Mouse (Mus musculus) intestine, embryonic 14.5 days (tissue): ENCODE measurements around the gene Prss46. TPM values are rescaled to one million over a fixed set of nuclear protein-coding genes. Genes with fewer than 3 reads are reported as not detected.

Experiments
- ATAC-seq: fragments of 200-750 bp; cut with Nextera tagmentation; replicated peaks from 2 replicates; pipeline ENCODE4 v1.8.0; 2017; ENCODE audit warnings: low read depth, moderate number of reproducible peaks, moderate TSS enrichment, moderate library complexity; ENCODE audit not compliant: low FRiP score, low TSS enrichment
- DNase-seq: peaks from one replicate; pipeline ENCODE4 v3.0.0-alpha.2; 2018; ENCODE audit warnings: low spot score
- H3K27ac ChIP-seq: fragments of 300-500 bp; sonication (generic); 2 replicates; pipeline ENCODE4 v1.5.1; 2014; ENCODE audit warnings: low read depth, mild to moderate bottlenecking, control low read depth
- H3K27me3 ChIP-seq: fragments of 300-500 bp; sonication (generic); replicated peaks from 2 replicates; pipeline ENCODE4 v1.6.1; 2014; ENCODE audit warnings: low read length, control low read depth; ENCODE audit not compliant: control insufficient read depth, insufficient read depth
- H3K36me3 ChIP-seq: fragments of 300-500 bp; sonication (generic); 2 replicates; pipeline ENCODE4 v1.6.1; 2014; ENCODE audit warnings: low read length, control low read depth; ENCODE audit not compliant: control insufficient read depth, insufficient read depth
- H3K4me1 ChIP-seq: fragments of 300-500 bp; sonication (generic); replicated peaks from 2 replicates; pipeline ENCODE4 v1.6.1; 2014; ENCODE audit warnings: low read length, control low read depth, mixed read lengths; ENCODE audit not compliant: control insufficient read depth, insufficient read depth
- H3K4me2 ChIP-seq: fragments of 300-500 bp; sonication (generic); 2 replicates; pipeline ENCODE4 v1.6.1; 2014; ENCODE audit warnings: low read length
- H3K4me3 ChIP-seq: fragments of 300-500 bp; sonication (generic); 2 replicates; pipeline ENCODE4 v1.5.1; 2014; ENCODE audit warnings: low read depth, low read length, control low read depth, mixed read lengths
- H3K9ac ChIP-seq: fragments of 300-500 bp; sonication (generic); 2 replicates; pipeline ENCODE4 v1.6.1; 2014; ENCODE audit warnings: mild to moderate bottlenecking, low read length
- H3K9me3 ChIP-seq: fragments of 300-500 bp; sonication (generic); 2 replicates; pipeline ENCODE4 v1.6.1; 2016; ENCODE audit warnings: low read length, control low read depth; ENCODE audit not compliant: control insufficient read depth
- WGBS: fragments of 180-500 bp; shearing (Covaris S2); extraction: QIAGEN DNeasy Blood & Tissue Kit; methylation state at CpG from one replicate; pipeline ENCODE4 v1.1.7; 2014; 5-methylcytosine and 5-hydroxymethylcytosine counted together
- polyA plus RNA-seq: library from polyadenylated mRNA; unstranded; fragments of >200 nt; fragmentation: Nextera tagmentation; extraction: Ambion mirVana; gene quantifications from 2 replicates; pipeline ENCODE4 v1.2.1, GENCODE M21; 2014

Prss46 gene
- polyA plus RNA-seq, 1 experiment from 2014 or later, result not detected

GRCm38 (mm10) chr9:110874660-110875191 is 30.4 kb downstream of the Prss46 start:
- H3K4me2 ChIP-seq, result no peak overlapping the region
- peaks cover 17% of the 10 kb centered on the region for H3K4me1 ChIP-seq
- ATAC-seq (no peak; the same call in 1 of the 2 replicates), DNase-seq (no peak)
- H3K9me3 ChIP-seq, result no peaks in the 10 kb centered on the region
- H3K4me3 ChIP-seq, result no peak overlapping the region
- H3K36me3 ChIP-seq, result no peaks in the 10 kb centered on the region
- 25% methylated on average over 3 of the region's 3 CpGs for WGBS
- H3K27me3 ChIP-seq, result peaks cover 17% of the 10 kb centered on the region; the same call in 1 of the 2 replicates
- H3K9ac ChIP-seq, result no peak overlapping the region
- no peak overlapping the region for H3K27ac ChIP-seq

DNA sequence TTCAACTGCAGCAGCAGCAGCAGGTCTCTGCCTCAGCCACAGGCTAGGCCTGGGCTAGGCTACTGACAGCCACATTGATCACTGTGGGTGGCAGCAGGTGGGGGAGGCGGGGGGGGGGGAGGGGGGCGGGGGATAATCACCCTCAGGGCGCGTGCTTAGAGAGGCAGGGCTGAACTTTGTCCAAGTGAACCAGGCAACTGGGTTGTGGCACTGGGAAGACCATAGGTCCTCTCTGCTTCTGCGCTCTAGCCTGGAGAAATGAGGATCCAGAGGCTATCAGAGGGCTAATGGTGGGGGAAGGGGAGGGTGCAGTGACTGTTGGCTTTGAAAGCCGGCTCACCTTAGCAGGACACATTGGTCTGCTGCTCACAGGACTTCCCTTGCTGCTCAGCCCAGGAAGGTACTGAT is 31.0 kb downstream of the Prss46 start:
- DNase-seq (no peak), ATAC-seq (peak; percentile 45)
- H3K4me3 ChIP-seq, result no peak overlapping the region
- no peak overlapping the region for H3K27ac ChIP-seq
- H3K36me3 ChIP-seq, result no peaks in the 10 kb centered on the region
- no peak overlapping the region for H3K4me2 ChIP-seq
- no peak overlapping the region for H3K9ac ChIP-seq
- H3K4me1 ChIP-seq, result peaks cover 17% of the 10 kb centered on the region
- peaks cover 21% of the 10 kb centered on the region; the same call in 1 of the 2 replicates for H3K27me3 ChIP-seq
- WGBS, result 20% methylated on average over 5 of the region's 6 CpGs
- no peaks in the 10 kb centered on the region for H3K9me3 ChIP-seq

- H3K9me3 ChIP-seq, result no peaks in the 10 kb centered on the region
- no peak overlapping the region for H3K4me3 ChIP-seq
- H3K4me1 ChIP-seq, result peaks cover 17% of the 10 kb centered on the region
- no peak overlapping the region for H3K9ac ChIP-seq
- DNase-seq, result no peak
- no peak for ATAC-seq
- no peak overlapping the region for H3K27ac ChIP-seq
- no peaks in the 10 kb centered on the region for H3K36me3 ChIP-seq
- WGBS, result 95% methylated on average over 1 of the region's 1 CpGs
- no peak overlapping the region for H3K4me2 ChIP-seq
- peaks cover 34% of the 10 kb centered on the region for H3K27me3 ChIP-seq
These were observed 33.0 kb downstream of the Prss46 start for GRCm38 (mm10) chr9:110877353-110877752.

GRCm38 (mm10) chr9:110877888-110878287 is 33.6 kb downstream of the Prss46 start:
- Histone ChIP-seq H3K9ac (no peak overlapping the region), H3K4me3 (no peak overlapping the region), H3K27me3 (peaks cover 30% of the 10 kb centered on the region), H3K4me1 (peaks cover 17% of the 10 kb centered on the region), H3K4me2 (no peak overlapping the region), H3K27ac (no peak overlapping the region), H3K36me3 (no peaks in the 10 kb centered on the region), H3K9me3 (no peaks in the 10 kb centered on the region)
- 89% methylated on average over 5 of the region's 5 CpGs for WGBS
- DNase-seq (no peak), ATAC-seq (no peak)

DNA sequence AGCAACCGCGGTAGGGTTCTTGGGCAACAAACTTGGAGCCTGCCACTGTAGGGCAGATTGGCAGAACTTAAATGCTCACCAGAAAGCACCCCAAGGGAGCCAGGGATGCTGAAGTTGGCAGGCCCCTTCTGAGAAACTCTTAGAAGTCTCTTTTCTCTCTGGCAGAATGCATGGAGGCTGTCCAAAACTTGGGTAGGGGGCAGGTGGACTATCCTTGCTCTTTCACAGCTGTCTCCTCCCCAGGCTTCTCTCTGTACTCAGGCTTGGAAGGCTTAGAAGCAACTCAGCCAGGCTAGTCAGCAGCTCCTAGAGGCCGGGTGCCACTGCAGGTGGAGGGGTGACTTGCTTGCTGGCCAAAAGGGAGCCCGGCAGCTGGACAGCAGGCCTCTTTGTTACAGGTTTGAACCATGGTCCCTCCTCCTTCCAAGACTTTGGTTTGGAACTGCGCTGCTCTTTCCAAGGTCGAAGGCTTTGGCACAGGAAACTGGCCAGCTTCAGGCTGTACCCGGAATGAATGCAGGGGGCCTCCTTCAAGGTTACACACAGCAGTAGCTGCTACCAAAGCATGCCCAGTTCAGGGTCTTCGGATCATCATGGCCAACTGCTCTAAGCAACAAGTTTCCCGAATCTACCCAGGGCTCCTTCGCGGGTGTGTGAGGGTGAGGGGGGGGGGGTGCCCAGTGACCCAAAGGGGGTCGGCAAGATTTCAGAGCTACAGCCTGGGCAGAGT is 35.0 kb downstream of the Prss46 start, which contains the start of gene Als2cl:
Gene Als2cl, plus strand, starts transcription at position 680 of the 730 bp plus-strand sequence.
- H3K9ac ChIP-seq, result peak within 1 kb of the TSS; percentile 52
- 14% methylated on average over 12 of the region's 12 CpGs for WGBS
- no peaks in the 10 kb centered on the region for H3K9me3 ChIP-seq
- peaks cover 8% of the 10 kb centered on the region; the same call in 1 of the 2 replicates for H3K4me1 ChIP-seq
- H3K27ac ChIP-seq, result 0 out of 2 replicates have a peak within 1 kb of the TSS, but pooled peaks have one; percentile 16
- H3K4me3 ChIP-seq, result peak within 1 kb of the TSS; percentile 55
- peaks cover 16% of the 10 kb centered on the region for H3K27me3 ChIP-seq
- ATAC-seq (peak; percentile 12; the same call in 1 of the 2 replicates), DNase-seq (no peak)
- H3K4me2 ChIP-seq, result peak within 1 kb of the TSS; percentile 83
- no peaks in the 10 kb centered on the region for H3K36me3 ChIP-seq

- Histone ChIP-seq H3K27me3 (peaks cover 16% of the 10 kb centered on the region), H3K4me3 (peak within 1 kb of the TSS; percentile 55), H3K4me2 (peak within 1 kb of the TSS; percentile 83), H3K9me3 (no peaks in the 10 kb centered on the region), H3K9ac (peak within 1 kb of the TSS; percentile 52), H3K27ac (0 out of 2 replicates have a peak within 1 kb of the TSS, but pooled peaks have one; percentile 16), H3K4me1 (peaks cover under 1% of the 10 kb centered on the region; the same call in 1 of the 2 replicates), H3K36me3 (no peaks in the 10 kb centered on the region)
- ATAC-seq (peak; percentile 68), DNase-seq (peak; percentile 76)
- 1% methylated on average over 45 of the region's 57 CpGs for WGBS
These were observed 35.8 kb downstream of the Prss46 start, which contains the start of gene Tmie for GRCm38 (mm10) chr9:110879998-110880561. Gene Tmie, minus strand, starts transcription at chr9:110880113.

DNA sequence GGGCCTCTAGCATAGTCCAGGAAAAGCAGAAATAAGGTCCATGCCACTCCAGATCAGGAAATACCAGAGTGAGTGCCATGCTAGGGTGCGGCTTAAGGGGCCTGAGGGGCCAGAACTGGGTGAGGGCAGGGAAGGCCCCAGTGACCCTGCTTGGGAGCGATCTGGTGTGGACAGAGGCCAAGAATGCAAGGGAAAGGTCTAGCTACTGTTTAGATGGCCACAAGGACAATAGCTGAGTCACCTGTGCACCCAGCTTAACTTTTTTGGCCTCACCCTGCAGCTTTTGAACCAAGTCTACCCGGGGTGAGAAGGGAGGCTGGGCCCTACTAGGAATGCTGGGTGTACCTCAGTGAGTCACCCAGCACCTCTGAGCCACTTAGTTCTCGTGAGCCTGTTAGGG is 36.5 kb downstream of the Prss46 start:
- WGBS, result 58% methylated on average over 4 of the region's 4 CpGs
- no peaks in the 10 kb centered on the region for H3K4me1 ChIP-seq
- peaks cover 16% of the 10 kb centered on the region for H3K27me3 ChIP-seq
- peak overlapping the region; percentile 55 for H3K4me3 ChIP-seq
- no peak overlapping the region for H3K27ac ChIP-seq
- H3K9me3 ChIP-seq, result no peaks in the 10 kb centered on the region
- H3K4me2 ChIP-seq, result peak overlapping the region; percentile 83
- peak; percentile 6 for ATAC-seq
- DNase-seq, result no peak
- peak overlapping the region; percentile 52; the same call in 1 of the 2 replicates for H3K9ac ChIP-seq
- H3K36me3 ChIP-seq, result no peaks in the 10 kb centered on the region

DNA sequence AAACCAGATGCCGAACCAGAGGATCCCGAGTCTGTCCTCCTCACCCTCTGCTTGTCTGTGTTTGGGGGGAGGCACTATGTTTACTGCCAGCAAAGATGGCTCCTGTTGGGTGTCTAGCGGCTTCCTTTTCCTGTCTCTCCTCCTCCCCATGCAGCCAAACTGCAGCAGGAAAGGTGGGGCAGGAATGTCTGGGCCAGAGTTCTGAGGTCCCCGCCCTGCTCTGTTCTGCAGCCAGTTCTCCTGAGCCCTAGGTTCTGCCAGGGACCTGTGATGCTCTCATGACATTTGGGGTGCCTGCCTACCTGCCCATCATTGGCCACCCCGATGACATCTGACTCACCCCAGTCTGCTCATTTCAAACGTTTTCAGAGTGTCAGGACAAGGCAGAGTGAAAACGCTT is 37.6 kb downstream of the Prss46 start:
- ATAC-seq, result no peak

More for the DNA sequence above, 37.6 kb downstream of the Prss46 start:
- Histone ChIP-seq H3K9me3 (no peaks in the 10 kb centered on the region), H3K9ac (no peak overlapping the region), H3K4me2 (no peak overlapping the region), H3K27me3 (peaks cover 16% of the 10 kb centered on the region), H3K4me1 (no peaks in the 10 kb centered on the region), H3K27ac (no peak overlapping the region), H3K4me3 (no peak overlapping the region), H3K36me3 (no peaks in the 10 kb centered on the region)
- no peak for DNase-seq
- WGBS, result 65% methylated on average over 7 of the region's 7 CpGs
